Mouse (Mus musculus): ENCODE measurements around the gene Slc2a3. TPM values are rescaled to one million over a fixed set of nuclear protein-coding genes. Genes with fewer than 3 reads are reported as not detected.
A peak's percentile ranks its signal among the peaks of the same experiment; 100 is the strongest.

The Slc2a3 gene
- polyA plus RNA-seq, 1 experiment = 12.8 TPM

- TF ChIP-seq CTCF (IDR thresholded peaks at IDR 0.05; ENCODE audit: borderline replicate concordance, control insufficient read depth, extremely low read depth, insufficient read depth, low read length, poor library complexity) = no peak
- no peak for TF ChIP-seq POLR2A (IDR thresholded peaks at IDR 0.05; ENCODE audit: control insufficient read depth, extremely low read depth, insufficient read depth, low read length, poor library complexity)
- WGBS = 9% methylated on average over 29 of the region's 29 CpGs
- DNase-seq = peak; percentile 53
- Histone ChIP-seq H3K36me3 (ENCODE audit: control insufficient read depth, insufficient read depth, low read length) (peaks cover 3% of the 10 kb centered on the region; the same call in 1 of the 2 replicates), H3K27me3 (ENCODE audit: control insufficient read depth, insufficient read depth, low read length) (no peaks in the 10 kb centered on the region), H3K4me3 (ENCODE audit: control insufficient read depth, insufficient read depth, low read length) (peak overlapping the region; percentile 57), H3K4me1 (replicated peaks; ENCODE audit: control insufficient read depth, insufficient read depth, low read length) (peaks cover 24% of the 10 kb centered on the region), H3K27ac (ENCODE audit: control insufficient read depth, insufficient read depth, low read length) (no peak overlapping the region)
These were observed 24.7 kb upstream of the Slc2a3 start for GRCm38 (mm10) chr6:122825923-122826742.

- no peak for DNase-seq
- Histone ChIP-seq H3K4me1 (replicated peaks; ENCODE audit: control insufficient read depth, insufficient read depth, low read length) (peaks cover 33% of the 10 kb centered on the region), H3K27ac (ENCODE audit: control insufficient read depth, insufficient read depth, low read length) (no peak overlapping the region), H3K4me3 (ENCODE audit: control insufficient read depth, insufficient read depth, low read length) (no peak overlapping the region), H3K36me3 (ENCODE audit: control insufficient read depth, insufficient read depth, low read length) (peaks cover 3% of the 10 kb centered on the region; the same call in 1 of the 2 replicates), H3K27me3 (ENCODE audit: control insufficient read depth, insufficient read depth, low read length) (no peaks in the 10 kb centered on the region)
- 98% methylated on average over 9 of the region's 9 CpGs for WGBS
- no peak for TF ChIP-seq CTCF (IDR thresholded peaks at IDR 0.05; ENCODE audit: borderline replicate concordance, control insufficient read depth, extremely low read depth, insufficient read depth, low read length, poor library complexity)
- TF ChIP-seq POLR2A (IDR thresholded peaks at IDR 0.05; ENCODE audit: control insufficient read depth, extremely low read depth, insufficient read depth, low read length, poor library complexity) = no peak
These were observed 23.7 kb upstream of the Slc2a3 start for GRCm38 (mm10) chr6:122825166-122825565.

- TF ChIP-seq POLR2A (IDR thresholded peaks at IDR 0.05; ENCODE audit: control insufficient read depth, extremely low read depth, insufficient read depth, low read length, poor library complexity) (no peak), CTCF (IDR thresholded peaks at IDR 0.05; ENCODE audit: borderline replicate concordance, control insufficient read depth, extremely low read depth, insufficient read depth, low read length, poor library complexity) (no peak)
- Histone ChIP-seq H3K36me3 (ENCODE audit: control insufficient read depth, insufficient read depth, low read length) (peaks cover 3% of the 10 kb centered on the region; the same call in 1 of the 2 replicates), H3K4me3 (ENCODE audit: control insufficient read depth, insufficient read depth, low read length) (no peak overlapping the region), H3K27ac (ENCODE audit: control insufficient read depth, insufficient read depth, low read length) (no peak overlapping the region), H3K27me3 (ENCODE audit: control insufficient read depth, insufficient read depth, low read length) (no peaks in the 10 kb centered on the region), H3K4me1 (replicated peaks; ENCODE audit: control insufficient read depth, insufficient read depth, low read length) (peaks cover 33% of the 10 kb centered on the region)
- no peak for DNase-seq
- WGBS = 93% methylated on average over 10 of the region's 10 CpGs
These were observed 22.6 kb upstream of the Slc2a3 start for GRCm38 (mm10) chr6:122824086-122824485.

- Histone ChIP-seq H3K36me3 (ENCODE audit: control insufficient read depth, insufficient read depth, low read length) (no peaks in the 10 kb centered on the region), H3K27ac (ENCODE audit: control insufficient read depth, insufficient read depth, low read length) (no peak overlapping the region), H3K27me3 (ENCODE audit: control insufficient read depth, insufficient read depth, low read length) (no peaks in the 10 kb centered on the region), H3K4me1 (replicated peaks; ENCODE audit: control insufficient read depth, insufficient read depth, low read length) (peaks cover 33% of the 10 kb centered on the region), H3K4me3 (ENCODE audit: control insufficient read depth, insufficient read depth, low read length) (no peak overlapping the region)
- 53% methylated on average over 9 of the region's 9 CpGs for WGBS
- DNase-seq = no peak
- TF ChIP-seq CTCF (IDR thresholded peaks at IDR 0.05; ENCODE audit: borderline replicate concordance, control insufficient read depth, extremely low read depth, insufficient read depth, low read length, poor library complexity) (no peak), POLR2A (IDR thresholded peaks at IDR 0.05; ENCODE audit: control insufficient read depth, extremely low read depth, insufficient read depth, low read length, poor library complexity) (no peak)
These were observed 20.4 kb upstream of the Slc2a3 start for GRCm38 (mm10) chr6:122821822-122822221.

GRCm38 (mm10) chr6:122820799-122821650 is 19.6 kb upstream of the Slc2a3 start:
- peak; percentile 70 for DNase-seq
- H3K27me3 ChIP-seq (ENCODE audit: control insufficient read depth, insufficient read depth, low read length) = no peaks in the 10 kb centered on the region
- H3K4me3 ChIP-seq (ENCODE audit: control insufficient read depth, insufficient read depth, low read length) = peak overlapping the region; percentile 87
- no peak for TF ChIP-seq CTCF (IDR thresholded peaks at IDR 0.05; ENCODE audit: borderline replicate concordance, control insufficient read depth, extremely low read depth, insufficient read depth, low read length, poor library complexity)
- no peak for TF ChIP-seq POLR2A (IDR thresholded peaks at IDR 0.05; ENCODE audit: control insufficient read depth, extremely low read depth, insufficient read depth, low read length, poor library complexity)
- WGBS = 48% methylated on average over 15 of the region's 15 CpGs
- H3K4me1 ChIP-seq (replicated peaks; ENCODE audit: control insufficient read depth, insufficient read depth, low read length) = peaks cover 28% of the 10 kb centered on the region
- no peak overlapping the region for H3K27ac ChIP-seq (ENCODE audit: control insufficient read depth, insufficient read depth, low read length)
- H3K36me3 ChIP-seq (ENCODE audit: control insufficient read depth, insufficient read depth, low read length) = no peaks in the 10 kb centered on the region

GRCm38 (mm10) chr6:122820071-122820798 is 18.8 kb upstream of the Slc2a3 start:
- DNase-seq = peak; percentile 64
- Histone ChIP-seq H3K27ac (ENCODE audit: control insufficient read depth, insufficient read depth, low read length) (no peak overlapping the region), H3K36me3 (ENCODE audit: control insufficient read depth, insufficient read depth, low read length) (no peaks in the 10 kb centered on the region), H3K4me3 (ENCODE audit: control insufficient read depth, insufficient read depth, low read length) (peak overlapping the region; percentile 87), H3K27me3 (ENCODE audit: control insufficient read depth, insufficient read depth, low read length) (no peaks in the 10 kb centered on the region), H3K4me1 (replicated peaks; ENCODE audit: control insufficient read depth, insufficient read depth, low read length) (peaks cover 22% of the 10 kb centered on the region)
- 1% methylated on average over 38 of the region's 38 CpGs for WGBS
- TF ChIP-seq CTCF (IDR thresholded peaks at IDR 0.05; ENCODE audit: borderline replicate concordance, control insufficient read depth, extremely low read depth, insufficient read depth, low read length, poor library complexity) = peak; percentile 3; the same call in 1 of the 2 replicates
- no peak for TF ChIP-seq POLR2A (IDR thresholded peaks at IDR 0.05; ENCODE audit: control insufficient read depth, extremely low read depth, insufficient read depth, low read length, poor library complexity)

Data from thymus, adult 2 months (tissue).